Mouse (Mus musculus) cerebellum, adult 8-10 months (tissue): Measurements from ENCODE around the gene Frem2.

Experiments
- DNase-seq: peaks from one replicate; pipeline ENCODE4 v3.0.0; 2022

Gene Frem2

DNA sequence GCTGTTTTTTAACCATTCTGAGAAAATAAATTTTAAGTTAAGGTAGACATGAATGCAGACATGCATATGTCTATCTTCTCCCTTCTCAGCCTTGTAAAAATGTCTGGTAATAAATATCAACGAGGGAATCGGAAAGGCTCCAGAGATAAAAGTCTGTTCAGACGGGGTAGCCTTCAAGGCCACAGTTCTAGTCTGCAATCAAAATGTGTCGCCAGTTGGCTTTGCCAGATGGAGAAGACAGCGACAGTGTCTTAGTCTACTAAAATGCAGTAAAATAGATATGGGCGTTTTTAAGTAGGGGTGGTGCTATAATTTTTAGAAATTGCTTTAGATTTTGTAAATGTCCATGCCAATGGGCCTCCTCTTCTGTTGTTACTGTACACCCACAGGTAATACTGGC lies 191.8 kb downstream of the Frem2 start:
- no peak for DNase-seq

DNA sequence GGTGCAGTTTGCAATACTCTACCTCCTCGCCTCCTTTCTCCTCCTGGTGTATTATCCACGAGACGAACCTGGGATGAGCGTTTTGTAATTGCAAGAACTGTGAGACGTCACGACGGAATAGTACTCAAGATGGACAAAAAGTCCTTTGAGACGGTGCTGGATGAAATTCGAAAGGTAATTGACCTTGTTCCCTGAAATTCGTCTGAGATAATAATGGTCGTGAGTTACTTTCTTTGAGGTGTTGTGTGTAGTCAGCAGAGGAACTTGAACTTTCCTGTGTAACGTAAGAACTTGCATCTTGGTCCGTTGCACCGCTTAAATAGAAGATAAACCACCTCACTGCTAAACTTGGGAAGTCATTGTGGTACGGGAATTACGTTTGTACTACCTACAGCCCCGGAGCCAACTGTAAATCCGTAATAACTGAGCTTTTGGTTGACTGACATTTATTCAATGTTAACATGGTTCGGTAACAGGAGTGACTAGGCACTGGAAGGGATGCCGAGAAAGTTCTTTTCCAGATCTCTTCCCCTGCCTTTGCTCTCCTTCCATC lies 192.9 kb downstream of the Frem2 start:
- no peak for DNase-seq
